Mouse (Mus musculus): ENCODE results near the gene Srrt. TPM values are rescaled to one million over a fixed set of nuclear protein-coding genes. Genes with fewer than 3 reads are reported as not detected.

Srrt gene
- total RNA-seq, 2 experiments from 2014 or later: 164 to 213 TPM

DNA sequence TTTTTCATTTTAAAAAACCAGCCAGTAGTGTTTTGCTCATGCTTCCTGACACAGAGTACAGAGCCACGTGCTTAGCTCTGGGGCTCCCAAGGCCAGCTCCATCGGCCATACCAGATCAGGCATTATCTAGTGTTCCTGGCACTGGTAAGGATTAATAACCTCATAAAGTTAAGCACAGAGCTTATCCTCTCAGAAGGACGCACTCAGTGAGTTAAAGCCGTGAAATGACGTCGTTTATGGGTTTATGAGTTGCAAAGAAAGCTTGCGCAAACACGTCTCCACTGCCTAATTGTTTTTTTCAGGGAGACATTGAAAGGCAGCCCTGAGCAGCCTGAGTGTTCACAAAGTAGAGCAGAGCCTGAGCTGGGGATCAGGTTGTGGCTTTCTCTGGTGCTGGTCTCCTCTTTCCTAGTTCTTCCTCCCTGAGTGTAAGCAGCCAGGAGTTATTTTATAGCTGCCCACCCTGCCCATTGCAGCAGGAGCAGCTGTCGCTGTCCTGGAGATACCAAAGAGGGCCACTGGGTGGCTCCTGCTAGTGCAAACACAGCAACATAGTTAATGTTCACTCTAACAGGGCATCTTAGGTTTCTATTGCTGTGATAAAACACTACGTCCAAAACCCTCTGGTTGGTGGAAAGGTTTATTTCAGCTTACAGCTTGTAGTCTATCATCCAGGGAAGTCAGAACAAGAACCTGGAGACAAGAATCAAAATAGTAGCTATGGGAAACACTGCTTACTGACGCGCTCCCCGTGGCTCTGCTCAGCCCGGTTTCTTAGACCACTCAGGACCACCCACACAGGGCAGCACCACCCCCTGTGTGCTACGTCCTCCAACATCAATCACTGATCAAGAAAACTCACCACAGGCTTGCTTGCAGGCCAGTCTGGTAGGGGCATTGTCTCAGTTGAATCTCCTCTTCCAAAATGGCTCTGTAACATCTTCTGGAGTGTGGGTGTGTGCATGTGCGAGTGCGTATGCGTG is 29.8 kb downstream of the Srrt start:
- no peak for DNase-seq (ENCODE audit: extremely low spot score in 1 of 2, low spot score in 1 of 2)

- DNase-seq (ENCODE audit: extremely low spot score in 1 of 2, low spot score in 1 of 2): no peak
Measured at GRCm38 (mm10) chr5:137268131-137268910, 39.2 kb downstream of the Srrt start.

- DNase-seq (ENCODE audit: extremely low spot score in 1 of 2, low spot score in 1 of 2): no peak
Measured at GRCm38 (mm10) chr5:137264787-137265186, 42.7 kb downstream of the Srrt start.

- no peak for DNase-seq (ENCODE audit: extremely low spot score in 1 of 2, low spot score in 1 of 2)
Measured at GRCm38 (mm10) chr5:137263897-137264720, 43.4 kb downstream of the Srrt start.

Small RNA genes lying within 50 kb of the gene (microRNA-seq; reads per million reads assigned to microRNA genes)
- 4.6 to 5.4 reads per million in 2 experiments for gene Mir7036
- 0 to 0.37 reads per million in 2 experiments for gene Mir8116

Other genes with a start within 250 kb of the Srrt start
- gene Serpine1, start 235.4 kb downstream of the Srrt start, total RNA-seq (2021): under 1 TPM; 0.27 to 0.52 TPM
- 1 to 10 TPM; 4.8 to 5.4 TPM for gene Trim56, start 191.5 kb downstream of the Srrt start, total RNA-seq (2021)
- not detected for gene Muc3, start 158.4 kb downstream of the Srrt start, total RNA-seq (2021)
- 1 to 10 TPM; 1.6 to 5.4 TPM for gene Muc3a, start 95.3 kb downstream of the Srrt start, total RNA-seq (2021)
- gene Ache, start 20.2 kb downstream of the Srrt start, total RNA-seq (2021): 10 to 100 TPM; 63.8 to 67.6 TPM
- 10 to 100 TPM; 14.3 to 16.0 TPM for gene Ufsp1, start 13.0 kb downstream of the Srrt start, total RNA-seq (2021)
- gene Trip6, start 6.7 kb upstream of the Srrt start, total RNA-seq (2021): 1 to 10 TPM; 4.6 to 6.4 TPM
- 10 to 100 TPM; 24.9 to 32.8 TPM for gene Slc12a9, start 25.9 kb upstream of the Srrt start, total RNA-seq (2021)
- 1 to 10 TPM; 5.1 to 6.3 TPM for gene Ephb4, start 42.4 kb upstream of the Srrt start, total RNA-seq (2021)
- under 1 TPM; 0.14 to 0.22 TPM for gene Zan, start 169.4 kb upstream of the Srrt start, total RNA-seq (2021)
- 10 to 100 TPM; 33.6 to 34.6 TPM for gene Pop7, start 194.8 kb upstream of the Srrt start, total RNA-seq (2021)
- 10 to 100 TPM; 44.8 to 54.9 TPM for gene Gigyf1, start 210.9 kb upstream of the Srrt start, total RNA-seq (2021)
- gene Epo, start 225.6 kb upstream of the Srrt start, total RNA-seq (2021): not detected
- gene Gnb2, start 225.8 kb upstream of the Srrt start, total RNA-seq (2021): 100 to 1,000 TPM; 648 to 692 TPM
- gene Actl6b, start 245.8 kb upstream of the Srrt start, total RNA-seq (2021): 100 to 1,000 TPM; 129 to 132 TPM